Mouse (Mus musculus): Measurements from ENCODE around the gene Rab39. TPM values are rescaled to one million over a fixed set of nuclear protein-coding genes. Genes with fewer than 3 reads are reported as not detected.
A peak's percentile ranks its signal among the peaks of the same experiment; 100 is the strongest.

Rab39 gene
- 1 to 10 TPM; 2.4 to 3.2 (median 2.7) TPM for total RNA-seq (2022)

- peak; percentile 55 for DNase-seq (ENCODE audit: low spot score in 2 of 2)
Measured at GRCm38 (mm10) chr9:53705992-53706696, at the start of gene Rab39. Gene Rab39 (minus strand): TSS chr9:53706232.

GRCm38 (mm10) chr9:53754801-53755200 lies 48.8 kb upstream of the Rab39 start:
- no peak for DNase-seq (ENCODE audit: low spot score in 2 of 2)

GRCm38 (mm10) chr9:53750899-53751298 lies 44.9 kb upstream of the Rab39 start:
- DNase-seq (ENCODE audit: low spot score in 2 of 2): no peak

- DNase-seq (ENCODE audit: low spot score in 2 of 2): no peak
Measured at GRCm38 (mm10) chr9:53750411-53750810, 44.4 kb upstream of the Rab39 start.

- DNase-seq (ENCODE audit: low spot score in 2 of 2): no peak
Measured at GRCm38 (mm10) chr9:53740829-53741404, 34.9 kb upstream of the Rab39 start.

- peak; percentile 4 to 18 for DNase-seq (ENCODE audit: low spot score in 2 of 2)
Measured at GRCm38 (mm10) chr9:53705491-53705991, 491 bp downstream of the Rab39 start.

- no peak for DNase-seq (ENCODE audit: low spot score in 2 of 2)
Measured at GRCm38 (mm10) chr9:53702991-53703390, 3.0 kb downstream of the Rab39 start.

- DNase-seq (ENCODE audit: low spot score in 2 of 2): no peak
Measured at GRCm38 (mm10) chr9:53700496-53700895, 5.5 kb downstream of the Rab39 start.

GRCm38 (mm10) chr9:53695846-53696245 lies 10.2 kb downstream of the Rab39 start:
- DNase-seq (ENCODE audit: low spot score in 2 of 2): no peak

GRCm38 (mm10) chr9:53693718-53694117 lies 12.3 kb downstream of the Rab39 start:
- DNase-seq (ENCODE audit: low spot score in 2 of 2): no peak

- no peak for DNase-seq (ENCODE audit: low spot score in 2 of 2)
Measured at GRCm38 (mm10) chr9:53691745-53692670, 14.0 kb downstream of the Rab39 start.

GRCm38 (mm10) chr9:53680851-53681250 lies 25.2 kb downstream of the Rab39 start:
- no peak for DNase-seq (ENCODE audit: low spot score in 2 of 2)

GRCm38 (mm10) chr9:53676921-53677320 lies 29.1 kb downstream of the Rab39 start:
- DNase-seq (ENCODE audit: low spot score in 2 of 2): no peak

GRCm38 (mm10) chr9:53673571-53673970 lies 32.5 kb downstream of the Rab39 start:
- DNase-seq (ENCODE audit: low spot score in 2 of 2): peak in 1 of 2 experiments; percentile 72

GRCm38 (mm10) chr9:53669680-53670219 lies 36.3 kb downstream of the Rab39 start, which contains the start of gene Cul5:
Gene Cul5 (minus strand): TSS chr9:53670014.
- DNase-seq (ENCODE audit: low spot score in 2 of 2): peak in 1 of 2 experiments; percentile 13

- DNase-seq (ENCODE audit: low spot score in 2 of 2): peak; percentile 84 to 90
Measured at GRCm38 (mm10) chr9:53667020-53667669, 38.9 kb downstream of the Rab39 start.

- no peak for DNase-seq (ENCODE audit: low spot score in 2 of 2)
Measured at GRCm38 (mm10) chr9:53666665-53667019, 39.4 kb downstream of the Rab39 start.

GRCm38 (mm10) chr9:53665428-53665827 lies 40.6 kb downstream of the Rab39 start:
- no peak for DNase-seq (ENCODE audit: low spot score in 2 of 2)

GRCm38 (mm10) chr9:53664819-53665218 lies 41.2 kb downstream of the Rab39 start:
- DNase-seq (ENCODE audit: low spot score in 2 of 2): no peak

- no peak for DNase-seq (ENCODE audit: low spot score in 2 of 2)
Measured at GRCm38 (mm10) chr9:53634796-53635195, 71.2 kb downstream of the Rab39 start.

Data from layer of hippocampus, adult 8-10 months (tissue).